Mouse (Mus musculus): Measurements from ENCODE around the gene Aamdc. TPM values are rescaled to one million over a fixed set of nuclear protein-coding genes. Genes with fewer than 3 reads are reported as not detected.

Aamdc gene
- 28.7 and 45.8 TPM in 2 replicates for polyA plus RNA-seq (2012; rRNA removed; ENCODE audit: low replicate concordance)

GRCm38 (mm10) chr7:97579067-97579975, at the start of gene Aamdc, which contains the start of gene Rsf1:
TSS of gene Aamdc (minus strand) at chr7:97579497.
TSS of gene Rsf1 (plus strand) at chr7:97579889.

Other genes starting within 250 kb of the Aamdc start
- 2.9 and 5.8 TPM in 2 replicates for gene Usp35, start 247.5 kb downstream of the Aamdc start, polyA plus RNA-seq (2012; rRNA removed; ENCODE audit: low replicate concordance)
- gene Kctd21, start 247.2 kb downstream of the Aamdc start, polyA plus RNA-seq (2012; rRNA removed; ENCODE audit: low replicate concordance), result 2.9 and 3.5 TPM in 2 replicates
- 4.5 and 6.8 TPM in 2 replicates for gene Alg8, start 207.9 kb downstream of the Aamdc start, polyA plus RNA-seq (2012; rRNA removed; ENCODE audit: low replicate concordance)
- 111 and 263 TPM in 2 replicates for gene Ndufc2, start 179.5 kb downstream of the Aamdc start, polyA plus RNA-seq (2012; rRNA removed; ENCODE audit: low replicate concordance)
- gene Thrsp, start 161.8 kb downstream of the Aamdc start, polyA plus RNA-seq (2012; rRNA removed; ENCODE audit: low replicate concordance), result 0.93 and 18.4 TPM in 2 replicates
- 3.8 and 4.6 TPM in 2 replicates for gene Kctd14, start 128.2 kb downstream of the Aamdc start, polyA plus RNA-seq (2012; rRNA removed; ENCODE audit: low replicate concordance)
- gene Ints4, start 98.5 kb downstream of the Aamdc start, polyA plus RNA-seq (2012; rRNA removed; ENCODE audit: low replicate concordance), result 33.7 and 46.2 TPM in 2 replicates
- 0.39 and 0.49 TPM in 2 replicates for gene Rsf1, start 392 bp upstream of the Aamdc start, polyA plus RNA-seq (2012; rRNA removed; ENCODE audit: low replicate concordance)
- 11.8 and 25.5 TPM in 2 replicates for gene Clns1a, start 117.1 kb upstream of the Aamdc start, polyA plus RNA-seq (2012; rRNA removed; ENCODE audit: low replicate concordance)
- 62.4 and 114 TPM in 2 replicates for gene Aqp11, start 158.8 kb upstream of the Aamdc start, polyA plus RNA-seq (2012; rRNA removed; ENCODE audit: low replicate concordance)
- 50.2 and 51.1 TPM in 2 replicates for gene Pak1, start 209.0 kb upstream of the Aamdc start, polyA plus RNA-seq (2012; rRNA removed; ENCODE audit: low replicate concordance)

Data from duodenum, adult 2 months (tissue).